Mouse (Mus musculus) spleen, adult 2 months (tissue): ENCODE data around the gene E130308A19Rik.

Experiments
- CTCF ChIP-seq: fragments of 200-500 bp; IDR thresholded peaks from 2 replicates; pipeline ENCODE4 v1.5.1; 2011; ENCODE audit warnings: mild to moderate bottlenecking, inconsistent platforms; ENCODE audit not compliant: insufficient read depth, insufficient read length, insufficient replicate concordance; ENCODE audit errors: extremely low read depth
- POLR2A ChIP-seq: fragments of 200-500 bp; IDR thresholded peaks from 2 replicates; pipeline ENCODE4 v1.6.1; 2011; ENCODE audit warnings: low read depth, low read length, inconsistent platforms

DNA sequence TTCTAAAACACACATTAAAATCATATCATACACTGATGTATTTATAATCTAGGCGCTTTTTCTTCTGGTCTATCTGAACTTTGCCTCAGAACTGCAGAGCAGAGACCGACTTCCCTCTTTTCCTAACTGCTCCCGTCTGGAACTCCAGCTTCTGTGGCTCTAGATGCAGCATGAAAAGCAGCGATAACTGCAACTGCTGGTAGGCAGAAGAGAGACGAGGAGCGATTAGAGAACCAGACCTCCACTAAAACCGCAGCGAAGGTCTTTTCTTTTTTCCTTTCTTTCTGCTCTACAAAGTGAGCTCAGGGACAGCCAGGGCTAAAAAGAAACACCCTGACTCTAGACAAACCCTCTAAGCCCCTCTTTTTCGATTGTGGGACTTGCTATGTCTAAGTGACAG, 4.1 kb downstream of the E130308A19Rik start:
- TF ChIP-seq CTCF (no peak), POLR2A (no peak)
